Mouse (Mus musculus) heart, embryonic 15.5 days (tissue): ENCODE data around the gene Gfpt2. TPM values are rescaled to one million over a fixed set of nuclear protein-coding genes. Genes with fewer than 3 reads are reported as not detected.

Source experiments
- ATAC-seq: fragments of 200-750 bp; cut with Nextera tagmentation; replicated peaks from 2 replicates; pipeline ENCODE4 v1.8.0; 2017; ENCODE audit warnings: low read depth, moderate TSS enrichment; ENCODE audit not compliant: insufficient number of reproducible peaks, insufficient read depth, low FRiP score
- H3K27ac ChIP-seq: fragments of 300-500 bp; sonication (generic); 2 replicates; pipeline ENCODE4 v1.5.1; 2015; ENCODE audit warnings: mild to moderate bottlenecking, inconsistent platforms
- H3K27me3 ChIP-seq: fragments of 300-500 bp; sonication (generic); 2 replicates; pipeline ENCODE4 v1.6.1; 2015; ENCODE audit warnings: inconsistent platforms
- H3K36me3 ChIP-seq: fragments of 300-500 bp; sonication (generic); 2 replicates; pipeline ENCODE4 v1.6.1; 2015; ENCODE audit warnings: mild to moderate bottlenecking, inconsistent platforms
- H3K4me1 ChIP-seq: fragments of 300-500 bp; sonication (generic); replicated peaks from 2 replicates; pipeline ENCODE4 v1.6.1; 2015; ENCODE audit warnings: inconsistent platforms
- H3K4me2 ChIP-seq: fragments of 300-500 bp; sonication (generic); 2 replicates; pipeline ENCODE4 v1.6.1; 2015; ENCODE audit warnings: inconsistent platforms, mild to moderate bottlenecking, moderate library complexity
- H3K4me3 ChIP-seq: fragments of 300-500 bp; sonication (generic); 2 replicates; pipeline ENCODE4 v1.5.1; 2015; ENCODE audit warnings: mild to moderate bottlenecking, inconsistent platforms
- H3K9ac ChIP-seq: fragments of 300-500 bp; sonication (generic); 2 replicates; pipeline ENCODE4 v1.6.1; 2015; ENCODE audit warnings: mild to moderate bottlenecking, inconsistent platforms
- H3K9me3 ChIP-seq: fragments of 300-500 bp; sonication (generic); replicated peaks from 2 replicates; pipeline ENCODE4 v1.6.1; 2016; ENCODE audit warnings: inconsistent platforms
- WGBS: fragments of 180-500 bp; shearing (Covaris S2); methylation state at CpG from one replicate; pipeline ENCODE4 v1.1.7; 2015; ENCODE audit warnings: mixed read lengths; 5-methylcytosine and 5-hydroxymethylcytosine counted together
- polyA plus RNA-seq: library from polyadenylated mRNA; unstranded; fragments of >200 nt; fragmentation: Nextera tagmentation; extraction: Ambion mirVana; gene quantifications from 2 replicates; pipeline ENCODE4 v1.2.1, GENCODE M21; 2015

The Gfpt2 gene
- polyA plus RNA-seq, 1 experiment from 2014 or later = 10.3 TPM

GRCm38 (mm10) chr11:49822337-49822736, 28.4 kb downstream of the Gfpt2 start:
- Histone ChIP-seq H3K27me3 (no peaks in the 10 kb centered on the region), H3K4me3 (no peak overlapping the region), H3K27ac (no peak overlapping the region), H3K36me3 (0 out of 2 replicates have a peak, but pooled peaks cover 3% of the 10 kb centered on the region), H3K4me2 (no peak overlapping the region), H3K9ac (no peak overlapping the region), H3K9me3 (no peaks in the 10 kb centered on the region), H3K4me1 (no peaks in the 10 kb centered on the region)
- no peak for ATAC-seq
- 95% methylated on average over 2 of the region's 2 CpGs for WGBS

- no peaks in the 10 kb centered on the region for H3K9me3 ChIP-seq
- peaks cover 8% of the 10 kb centered on the region for H3K4me1 ChIP-seq
- no peak overlapping the region for H3K9ac ChIP-seq
- H3K27me3 ChIP-seq = no peaks in the 10 kb centered on the region
- no peak overlapping the region for H3K4me2 ChIP-seq
- 43% methylated on average over 2 of the region's 2 CpGs for WGBS
- 0 out of 2 replicates have a peak, but pooled peaks cover 4% of the 10 kb centered on the region for H3K36me3 ChIP-seq
- ATAC-seq = no peak
- no peak overlapping the region for H3K4me3 ChIP-seq
- H3K27ac ChIP-seq = no peak overlapping the region
Measured at GRCm38 (mm10) chr11:49824896-49825295, 30.9 kb downstream of the Gfpt2 start.

- no peak overlapping the region for H3K4me2 ChIP-seq
- H3K9ac ChIP-seq = no peak overlapping the region
- 59% methylated on average over 6 of the region's 6 CpGs for WGBS
- H3K27me3 ChIP-seq = no peaks in the 10 kb centered on the region
- H3K9me3 ChIP-seq = no peaks in the 10 kb centered on the region
- H3K4me1 ChIP-seq = peaks cover 8% of the 10 kb centered on the region
- H3K4me3 ChIP-seq = no peak overlapping the region
- H3K27ac ChIP-seq = no peak overlapping the region
- H3K36me3 ChIP-seq = 0 out of 2 replicates have a peak, but pooled peaks cover 4% of the 10 kb centered on the region
- no peak for ATAC-seq
Measured at GRCm38 (mm10) chr11:49827243-49827642, 33.3 kb downstream of the Gfpt2 start.

GRCm38 (mm10) chr11:49829176-49829745, 35.3 kb downstream of the Gfpt2 start:
- Histone ChIP-seq H3K27ac (peak overlapping the region; percentile 33; the same call in 1 of the 2 replicates), H3K4me1 (peaks cover 8% of the 10 kb centered on the region), H3K4me2 (no peak overlapping the region), H3K9ac (no peak overlapping the region), H3K27me3 (no peaks in the 10 kb centered on the region), H3K36me3 (peaks cover 6% of the 10 kb centered on the region; the same call in 1 of the 2 replicates), H3K4me3 (no peak overlapping the region), H3K9me3 (no peaks in the 10 kb centered on the region)
- no peak for ATAC-seq
- WGBS = 47% methylated on average over 7 of the region's 7 CpGs

- H3K4me2 ChIP-seq = no peak overlapping the region
- no peak overlapping the region for H3K4me3 ChIP-seq
- H3K36me3 ChIP-seq = peaks cover 13% of the 10 kb centered on the region; the same call in 1 of the 2 replicates
- H3K9ac ChIP-seq = no peak overlapping the region
- 80% methylated on average over 12 of the region's 12 CpGs for WGBS
- ATAC-seq = no peak
- no peak overlapping the region for H3K27ac ChIP-seq
- H3K4me1 ChIP-seq = peaks cover 8% of the 10 kb centered on the region
- H3K9me3 ChIP-seq = no peaks in the 10 kb centered on the region
- no peaks in the 10 kb centered on the region for H3K27me3 ChIP-seq
Measured at GRCm38 (mm10) chr11:49831980-49832379, 38.0 kb downstream of the Gfpt2 start.

- no peak overlapping the region for H3K4me2 ChIP-seq
- peaks cover 8% of the 10 kb centered on the region for H3K4me1 ChIP-seq
- no peak for ATAC-seq
- no peaks in the 10 kb centered on the region for H3K27me3 ChIP-seq
- no peak overlapping the region for H3K9ac ChIP-seq
- no peak overlapping the region for H3K4me3 ChIP-seq
- 72% methylated on average over 5 of the region's 5 CpGs for WGBS
- H3K36me3 ChIP-seq = peaks cover 9% of the 10 kb centered on the region; the same call in 1 of the 2 replicates
- no peak overlapping the region for H3K27ac ChIP-seq
- no peaks in the 10 kb centered on the region for H3K9me3 ChIP-seq
Measured at GRCm38 (mm10) chr11:49832962-49833361, 39.0 kb downstream of the Gfpt2 start.

- Histone ChIP-seq H3K4me2 (no peak overlapping the region), H3K4me3 (no peak overlapping the region), H3K9ac (no peak overlapping the region), H3K4me1 (peaks cover 5% of the 10 kb centered on the region), H3K9me3 (no peaks in the 10 kb centered on the region), H3K36me3 (peaks cover 9% of the 10 kb centered on the region; the same call in 1 of the 2 replicates), H3K27ac (no peak overlapping the region), H3K27me3 (no peaks in the 10 kb centered on the region)
- no peak for ATAC-seq
- WGBS = 83% methylated on average over 6 of the region's 6 CpGs
Measured at GRCm38 (mm10) chr11:49834248-49834647, 40.3 kb downstream of the Gfpt2 start.

- peaks cover 9% of the 10 kb centered on the region; the same call in 1 of the 2 replicates for H3K36me3 ChIP-seq
- no peaks in the 10 kb centered on the region for H3K27me3 ChIP-seq
- WGBS = 88% methylated on average over 11 of the region's 11 CpGs
- H3K27ac ChIP-seq = no peak overlapping the region
- no peak overlapping the region for H3K4me2 ChIP-seq
- H3K4me3 ChIP-seq = no peak overlapping the region
- H3K9me3 ChIP-seq = no peaks in the 10 kb centered on the region
- H3K9ac ChIP-seq = no peak overlapping the region
- no peaks in the 10 kb centered on the region for H3K4me1 ChIP-seq
- ATAC-seq = 0 out of 2 replicates have a peak, but pooled peaks have one; percentile 20
Measured at GRCm38 (mm10) chr11:49835257-49835956, 41.4 kb downstream of the Gfpt2 start.

- no peak overlapping the region for H3K4me3 ChIP-seq
- H3K9ac ChIP-seq = no peak overlapping the region
- H3K27me3 ChIP-seq = no peaks in the 10 kb centered on the region
- H3K36me3 ChIP-seq = peaks cover 9% of the 10 kb centered on the region; the same call in 1 of the 2 replicates
- no peaks in the 10 kb centered on the region for H3K9me3 ChIP-seq
- no peak overlapping the region for H3K27ac ChIP-seq
- no peaks in the 10 kb centered on the region; the same call in 1 of the 2 replicates for H3K4me1 ChIP-seq
- ATAC-seq = no peak
- WGBS = 45% methylated on average over 13 of the region's 13 CpGs
- H3K4me2 ChIP-seq = no peak overlapping the region
Measured at GRCm38 (mm10) chr11:49837717-49838407, 43.9 kb downstream of the Gfpt2 start.

GRCm38 (mm10) chr11:49840666-49841065, 46.7 kb downstream of the Gfpt2 start:
- no peak overlapping the region for H3K27ac ChIP-seq
- no peaks in the 10 kb centered on the region; the same call in 1 of the 2 replicates for H3K4me1 ChIP-seq
- whole genome bisulfite sequencing = 38% methylated on average over 1 of the region's 1 CpGs
- H3K36me3 ChIP-seq = no peaks in the 10 kb centered on the region
- ATAC-seq = no peak
- no peaks in the 10 kb centered on the region for H3K9me3 ChIP-seq
- H3K4me2 ChIP-seq = no peak overlapping the region
- no peak overlapping the region for H3K9ac ChIP-seq
- no peak overlapping the region for H3K4me3 ChIP-seq
- no peaks in the 10 kb centered on the region for H3K27me3 ChIP-seq

GRCm38 (mm10) chr11:49841886-49842285, 47.9 kb downstream of the Gfpt2 start:
- Histone ChIP-seq H3K27me3 (no peaks in the 10 kb centered on the region), H3K4me1 (peaks cover 5% of the 10 kb centered on the region), H3K36me3 (no peaks in the 10 kb centered on the region), H3K9me3 (no peaks in the 10 kb centered on the region), H3K4me2 (no peak overlapping the region), H3K9ac (no peak overlapping the region), H3K27ac (no peak overlapping the region), H3K4me3 (no peak overlapping the region)
- ATAC-seq = no peak
- WGBS = 96% methylated on average over 1 of the region's 1 CpGs
